Comparison of ENCODE assay signal across 8 mouse cellular contexts in the genomic region with DNA sequence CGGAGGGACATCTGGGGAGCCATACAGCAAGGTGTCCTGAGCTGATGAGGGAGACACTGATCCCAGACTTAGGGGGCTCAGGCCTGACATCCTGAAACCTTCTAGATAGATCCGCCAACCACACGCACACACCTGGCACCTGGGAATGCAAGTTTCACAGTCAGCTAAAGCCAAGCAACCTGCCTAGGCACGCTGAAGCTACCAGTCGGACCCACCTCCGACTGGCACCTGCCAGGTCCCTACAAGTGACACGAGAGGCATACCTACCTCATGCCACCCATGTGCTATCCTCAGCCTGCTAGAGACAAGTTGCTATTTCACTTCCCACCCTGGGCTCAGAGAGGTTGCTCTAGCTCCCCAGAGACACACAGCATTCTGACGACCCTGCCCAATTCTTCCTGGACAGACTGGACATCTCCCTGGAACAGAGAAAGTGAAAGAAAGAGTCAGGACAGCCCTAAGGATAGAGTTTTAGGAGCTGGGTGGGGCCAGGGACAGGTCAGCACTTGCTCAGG. TPM values are rescaled to one million over a fixed set of nuclear protein-coding genes. Genes with fewer than 3 reads are reported as not detected.
DNase-seq lines count a peak whose midpoint lies in the region; ATAC-seq and TF ChIP-seq lines count a peak whose summit lies in the region.

No protein-coding gene starts in this region.

- peaks cover 21% of the 10 kb centered on the region for H3K9me3 ChIP-seq in erythroblast, embryonic 14.5 days (ENCODE audit: control insufficient read depth, low read length)
- H3K9me3 ChIP-seq in limb, embryonic 15.5 days = no peaks in the 10 kb centered on the region
- no peaks in the 10 kb centered on the region for H3K9me3 ChIP-seq in stomach, postnatal 0 days (ENCODE audit: control insufficient read depth, low read length)

- intact Hi-C loops in left cerebral cortex, postnatal 14 days (cut with DNase I) = loop anchor here (5.0 kb wide), 1 partner anchor 63 kb away; no protein-coding TSS in a partner anchor

- H3K4me3 ChIP-seq in erythroblast, embryonic 14.5 days (replicated peaks) = peak overlapping the region; percentile 60
- H3K4me3 ChIP-seq in spleen, adult 2 months (ENCODE audit: extremely low read depth, insufficient read depth, insufficient read length) = peak overlapping the region; percentile 80
- H3K4me3 ChIP-seq in limb, embryonic 15.5 days = peak overlapping the region; percentile 61
- peak overlapping the region; percentile 75 for H3K4me3 ChIP-seq in stomach, postnatal 0 days (ENCODE audit: low read depth, low read length)

- H3K27me3 ChIP-seq in erythroblast, embryonic 14.5 days (ENCODE audit: control insufficient read depth) = peaks cover 38% of the 10 kb centered on the region
- H3K27me3 ChIP-seq in spleen, adult 2 months (ENCODE audit: control insufficient read depth, insufficient read depth, low read length) = no peaks in the 10 kb centered on the region
- no peaks in the 10 kb centered on the region for H3K27me3 ChIP-seq in limb, embryonic 15.5 days
- H3K27me3 ChIP-seq in stomach, postnatal 0 days (ENCODE audit: control insufficient read depth, insufficient read depth, low read length) = no peaks in the 10 kb centered on the region

- DNase-seq in spleen, adult 2 months (ENCODE audit: low read depth in 1 of 2, low spot score in 2 of 2) = no peak
- no peak for DNase-seq in spleen, adult 12 weeks (ENCODE audit: low spot score)
- DNase-seq in stomach, postnatal 0 days (ENCODE audit: low spot score) = no peak
- no peak for DNase-seq in adrenal gland, adult (ENCODE audit: inconsistent age in 2 of 2, low spot score in 1 of 2)
- no peak for DNase-seq in left cerebral cortex, postnatal 14 days (ENCODE audit: low spot score in 2 of 2)

- no peak for ATAC-seq in erythroblast, adult 5-6 weeks (replicated peaks; ENCODE audit: low FRiP score, poor library complexity, severe bottlenecking)
- no peak for ATAC-seq in limb, embryonic 15.5 days (ENCODE audit: insufficient number of reproducible peaks, low FRiP score, low TSS enrichment, low read depth)
- ATAC-seq in stomach, postnatal 0 days (ENCODE audit: low FRiP score, low TSS enrichment) = no peak

- peak overlapping the region; percentile 92 for H3K4me2 ChIP-seq in limb, embryonic 15.5 days
- H3K4me2 ChIP-seq in stomach, postnatal 0 days (replicated peaks; ENCODE audit: low read depth) = peak overlapping the region; percentile 90

- peak overlapping the region; percentile 67 for H3K9ac ChIP-seq in limb, embryonic 15.5 days
- peak overlapping the region; percentile 90 for H3K9ac ChIP-seq in stomach, postnatal 0 days (ENCODE audit: low read length)

- H3K27ac ChIP-seq in spleen, adult 2 months (ENCODE audit: insufficient read depth, low read length) = peak overlapping the region; percentile 97
- peak overlapping the region; percentile 99 for H3K27ac ChIP-seq in limb, embryonic 15.5 days
- peak overlapping the region; percentile 98 for H3K27ac ChIP-seq in stomach, postnatal 0 days (replicated peaks)

- H3K36me3 ChIP-seq in erythroblast, embryonic 14.5 days (ENCODE audit: control insufficient read depth) = no peaks in the 10 kb centered on the region; the same call in 1 of the 2 replicates
- H3K36me3 ChIP-seq in spleen, adult 2 months (ENCODE audit: control insufficient read depth, insufficient read depth, low read length) = peaks cover 29% of the 10 kb centered on the region
- H3K36me3 ChIP-seq in limb, embryonic 15.5 days = peaks cover 36% of the 10 kb centered on the region
- peaks cover 11% of the 10 kb centered on the region for H3K36me3 ChIP-seq in stomach, postnatal 0 days (ENCODE audit: control insufficient read depth, insufficient read depth, low read length)

- TF ChIP-seq CTCF in spleen, adult 2 months (IDR thresholded peaks at IDR 0.05; ENCODE audit: extremely low read depth, insufficient read depth, insufficient read length, insufficient replicate concordance) = no peak
- TF ChIP-seq CTCF in stomach, postnatal 0 days (IDR thresholded peaks at IDR 0.05; ENCODE audit: low read depth) = no peak

- no peak for TF ChIP-seq POLR2A in spleen, adult 2 months (IDR thresholded peaks at IDR 0.05; ENCODE audit: low read depth, low read length)

- peak; percentile 34 for TF ChIP-seq EP300 in stomach, postnatal 0 days (optimal IDR thresholded peaks at IDR 0.05)

- WGBS in spleen, adult 2 months = 40% methylated on average over 8 of the region's 8 CpGs
- 23% methylated on average over 8 of the region's 8 CpGs for WGBS in limb, embryonic 15.5 days
- WGBS in stomach, postnatal 0 days = 12% methylated on average over 8 of the region's 8 CpGs

- peaks cover 69% of the 10 kb centered on the region for H3K4me1 ChIP-seq in erythroblast, embryonic 14.5 days (ENCODE audit: control insufficient read depth)
- H3K4me1 ChIP-seq in spleen, adult 2 months (ENCODE audit: control insufficient read depth, insufficient read depth, insufficient read length) = peaks cover 28% of the 10 kb centered on the region
- peaks cover 43% of the 10 kb centered on the region for H3K4me1 ChIP-seq in limb, embryonic 15.5 days
- H3K4me1 ChIP-seq in stomach, postnatal 0 days (replicated peaks; ENCODE audit: control insufficient read depth, insufficient read depth) = peaks cover 2% of the 10 kb centered on the region

RNA-seq across cellular contexts. Expression of a gene that starts 0.9 kb away (rescaled TPM):
- 0.59 and 0.74 TPM in 2 replicates for polyA plus RNA-seq in erythroblast, embryonic 14.5 days (2012)
- 33.8 and 46.6 TPM in 2 replicates for total RNA-seq in erythroblast, adult 5-6 weeks (2015; ENCODE audit: low replicate concordance)
- 30.0 and 73.0 TPM in 2 replicates for total RNA-seq in erythroblast, adult 5-6 weeks (2017; ENCODE audit: low replicate concordance)
- 297 and 409 TPM in 2 replicates for polyA plus RNA-seq in spleen, adult 2 months (2012; rRNA removed)
- polyA plus RNA-seq in limb, embryonic 15.5 days (2015; fragmentation: Nextera tagmentation; extraction: Ambion mirVana) = 264 and 270 TPM in 2 replicates
- polyA plus RNA-seq in stomach, postnatal 0 days (2015; fragmentation: Nextera tagmentation; extraction: Ambion mirVana) = 236 and 245 TPM in 2 replicates
- total RNA-seq in left cerebral cortex, postnatal 14 days (2021) = 10 to 100 TPM in 1 of 2 experiments, 1 to 10 TPM in 1; 9.5 to 11.9 TPM

RNA-seq across cellular contexts. Expression of a gene that starts 5.2 kb away (rescaled TPM):
- polyA plus RNA-seq in erythroblast, embryonic 14.5 days (2012) = 47.6 and 49.5 TPM in 2 replicates
- 13.6 and 29.6 TPM in 2 replicates for total RNA-seq in erythroblast, adult 5-6 weeks (2015; ENCODE audit: low replicate concordance)
- total RNA-seq in erythroblast, adult 5-6 weeks (2017; ENCODE audit: low replicate concordance) = 12.8 and 22.6 TPM in 2 replicates
- polyA plus RNA-seq in spleen, adult 2 months (2012; rRNA removed) = 266 and 371 TPM in 2 replicates
- 19.3 and 20.1 TPM in 2 replicates for polyA plus RNA-seq in limb, embryonic 15.5 days (2015; fragmentation: Nextera tagmentation; extraction: Ambion mirVana)
- polyA plus RNA-seq in stomach, postnatal 0 days (2015; fragmentation: Nextera tagmentation; extraction: Ambion mirVana) = 18.5 and 19.1 TPM in 2 replicates
- total RNA-seq in left cerebral cortex, postnatal 14 days (2021) = 100 to 1,000 TPM; 140 to 152 TPM

RNA-seq across cellular contexts. Expression of a gene that starts 7.0 kb away (rescaled TPM):
- polyA plus RNA-seq in erythroblast, embryonic 14.5 days (2012) = 7.6 and 7.9 TPM in 2 replicates
- total RNA-seq in erythroblast, adult 5-6 weeks (2015; ENCODE audit: low replicate concordance) = 14.4 and 18.2 TPM in 2 replicates
- 19.4 and 27.7 TPM in 2 replicates for total RNA-seq in erythroblast, adult 5-6 weeks (2017; ENCODE audit: low replicate concordance)
- 50.4 and 64.5 TPM in 2 replicates for polyA plus RNA-seq in spleen, adult 2 months (2012; rRNA removed)
- 3.3 and 3.4 TPM in 2 replicates for polyA plus RNA-seq in limb, embryonic 15.5 days (2015; fragmentation: Nextera tagmentation; extraction: Ambion mirVana)
- polyA plus RNA-seq in stomach, postnatal 0 days (2015; fragmentation: Nextera tagmentation; extraction: Ambion mirVana) = 2.6 and 3.2 TPM in 2 replicates
- 10 to 100 TPM; 10.9 TPM for total RNA-seq in left cerebral cortex, postnatal 14 days (2021)

RNA-seq across cellular contexts. Expression of a gene that starts 18.8 kb away (rescaled TPM):
- 0.01 TPM in 1 of 2 replicates, not detected in the other for polyA plus RNA-seq in erythroblast, embryonic 14.5 days (2012)
- total RNA-seq in erythroblast, adult 5-6 weeks (2015; ENCODE audit: low replicate concordance) = not detected in 2 replicates
- total RNA-seq in erythroblast, adult 5-6 weeks (2017; ENCODE audit: low replicate concordance) = not detected in 2 replicates
- polyA plus RNA-seq in spleen, adult 2 months (2012; rRNA removed) = 0.12 and 0.16 TPM in 2 replicates
- 0.40 and 0.64 TPM in 2 replicates for polyA plus RNA-seq in limb, embryonic 15.5 days (2015; fragmentation: Nextera tagmentation; extraction: Ambion mirVana)
- polyA plus RNA-seq in stomach, postnatal 0 days (2015; fragmentation: Nextera tagmentation; extraction: Ambion mirVana) = 0.17 and 0.18 TPM in 2 replicates
- under 1 TPM; 0.21 to 0.40 TPM for total RNA-seq in left cerebral cortex, postnatal 14 days (2021)

RNA-seq across cellular contexts. Expression of a gene that starts 27.1 kb away (rescaled TPM):
- 1.5 and 1.7 TPM in 2 replicates for polyA plus RNA-seq in erythroblast, embryonic 14.5 days (2012)
- total RNA-seq in erythroblast, adult 5-6 weeks (2015; ENCODE audit: low replicate concordance) = 23.1 and 31.6 TPM in 2 replicates
- 28.6 and 35.8 TPM in 2 replicates for total RNA-seq in erythroblast, adult 5-6 weeks (2017; ENCODE audit: low replicate concordance)
- polyA plus RNA-seq in spleen, adult 2 months (2012; rRNA removed) = 492 and 574 TPM in 2 replicates
- 5.3 and 6.4 TPM in 2 replicates for polyA plus RNA-seq in limb, embryonic 15.5 days (2015; fragmentation: Nextera tagmentation; extraction: Ambion mirVana)
- 2.0 TPM in 2 replicates for polyA plus RNA-seq in stomach, postnatal 0 days (2015; fragmentation: Nextera tagmentation; extraction: Ambion mirVana)
- total RNA-seq in left cerebral cortex, postnatal 14 days (2021) = 1 to 10 TPM; 3.3 to 4.0 TPM

Comparison
In these comparisons a context has a peak if more than half of its experiments do, and no peak if none do; other contexts are left out.
1. RNA of a gene that starts 0.9 kb away (polyA plus RNA-seq): 297 to 409 TPM in spleen, adult 2 months, 264 to 270 TPM in limb, embryonic 15.5 days and 236 to 245 TPM in stomach, postnatal 0 days; 0.59 to 0.74 TPM in erythroblast, embryonic 14.5 days; every median in the first group is over 100 times any median in the second.
2. Peak in every context shown above with its lines, with median percentiles within 50 percentile points of each other: H3K4me3 ChIP-seq and H3K27ac ChIP-seq.